Mouse (Mus musculus): ENCODE measurements around the gene Fry. TPM values are rescaled to one million over a fixed set of nuclear protein-coding genes. Genes with fewer than 3 reads are reported as not detected.

Gene Fry
- polyA plus RNA-seq, 1 experiment from 2014 or later = 22.4 TPM

DNA sequence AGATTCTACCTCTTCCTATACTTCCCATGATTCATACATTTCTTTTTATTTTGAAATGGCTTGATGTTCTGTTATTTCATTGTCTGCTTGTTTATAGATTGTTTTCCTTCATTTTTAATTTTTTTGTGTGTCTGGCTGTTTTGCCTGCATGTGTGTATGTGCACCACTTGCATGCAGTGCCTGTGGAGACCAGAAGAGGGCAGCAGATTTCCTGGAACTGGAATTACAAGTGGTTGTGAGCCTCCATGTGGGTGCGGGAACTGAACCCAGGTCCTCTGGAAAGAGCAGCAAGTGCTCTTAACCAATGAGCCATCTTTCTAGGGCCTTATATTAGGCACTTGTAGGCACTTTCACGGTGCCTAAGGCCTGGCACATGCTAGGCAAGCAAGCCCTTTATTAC, 314.5 kb downstream of the Fry start:
- Histone ChIP-seq H3K4me3 (ENCODE audit: low read depth, low read length) (no peak overlapping the region), H3K27ac (ENCODE audit: low read depth, low read length) (no peak overlapping the region), H3K27me3 (ENCODE audit: control insufficient read depth, insufficient read depth, low read length) (no peaks in the 10 kb centered on the region), H3K4me1 (replicated peaks; ENCODE audit: control insufficient read depth, insufficient read depth, low read length) (no peaks in the 10 kb centered on the region), H3K9ac (ENCODE audit: low read depth, low read length) (no peak overlapping the region), H3K9me3 (ENCODE audit: control insufficient read depth, low read length) (no peaks in the 10 kb centered on the region), H3K36me3 (ENCODE audit: control insufficient read depth, insufficient read depth, low read length) (no peaks in the 10 kb centered on the region), H3K4me2 (replicated peaks; ENCODE audit: low read depth, low read length) (no peak overlapping the region)
- WGBS = 98% methylated on average over 2 of the region's 2 CpGs
- no peak for ATAC-seq (ENCODE audit: low FRiP score)
- DNase-seq (ENCODE audit: low spot score) = no peak

DNA sequence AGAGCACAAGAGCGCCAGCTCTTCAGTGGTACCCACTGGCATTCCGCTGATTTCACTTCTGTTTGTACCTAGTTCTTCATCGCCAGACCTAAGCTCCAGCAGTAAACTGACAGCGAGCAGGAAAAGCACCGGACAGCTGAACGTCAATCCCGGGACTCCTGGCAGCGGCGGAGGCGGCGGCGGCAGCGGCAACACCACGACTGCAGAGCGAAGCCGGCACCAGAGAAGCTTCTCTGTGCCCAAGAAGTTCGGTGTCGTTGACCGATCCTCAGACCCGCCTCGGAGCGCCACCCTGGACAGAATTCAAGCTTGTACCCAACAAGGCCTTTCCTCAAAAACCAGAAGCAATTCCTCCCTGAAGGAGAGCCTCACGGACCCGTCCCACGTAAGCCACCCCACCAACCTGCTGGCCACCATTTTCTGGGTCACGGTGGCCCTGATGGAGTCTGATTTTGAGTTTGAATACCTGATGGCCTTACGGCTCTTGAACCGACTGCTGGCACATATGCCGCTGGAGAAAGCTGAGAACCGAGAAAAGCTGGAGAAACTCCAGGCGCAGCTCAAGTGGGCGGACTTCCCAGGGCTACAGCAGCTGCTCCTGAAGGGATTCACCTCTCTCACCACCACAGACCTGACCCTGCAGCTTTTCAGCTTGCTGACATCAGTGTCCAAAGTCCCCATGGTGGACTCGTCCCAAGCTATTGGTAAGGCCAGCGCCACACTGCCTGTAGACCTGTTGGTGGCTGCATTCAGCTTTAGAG, 318.4 kb downstream of the Fry start:
- peak overlapping the region; percentile 39 for H3K4me2 ChIP-seq (replicated peaks; ENCODE audit: low read depth, low read length)
- H3K9ac ChIP-seq (ENCODE audit: low read depth, low read length) = 0 out of 2 replicates have a peak overlapping the region, but pooled peaks have one; percentile 4
- H3K27me3 ChIP-seq (ENCODE audit: control insufficient read depth, insufficient read depth, low read length) = no peaks in the 10 kb centered on the region
- peak overlapping the region; percentile 14; the same call in 1 of the 2 replicates for H3K4me3 ChIP-seq (ENCODE audit: low read depth, low read length)
- H3K4me1 ChIP-seq (replicated peaks; ENCODE audit: control insufficient read depth, insufficient read depth, low read length) = no peaks in the 10 kb centered on the region
- ATAC-seq (ENCODE audit: low FRiP score) = no peak
- peak; percentile 28 for DNase-seq (ENCODE audit: low spot score)
- WGBS = 27% methylated on average over 34 of the region's 34 CpGs
- no peaks in the 10 kb centered on the region for H3K9me3 ChIP-seq (ENCODE audit: control insufficient read depth, low read length)
- H3K36me3 ChIP-seq (ENCODE audit: control insufficient read depth, insufficient read depth, low read length) = no peaks in the 10 kb centered on the region
- H3K27ac ChIP-seq (ENCODE audit: low read depth, low read length) = no peak overlapping the region

DNA sequence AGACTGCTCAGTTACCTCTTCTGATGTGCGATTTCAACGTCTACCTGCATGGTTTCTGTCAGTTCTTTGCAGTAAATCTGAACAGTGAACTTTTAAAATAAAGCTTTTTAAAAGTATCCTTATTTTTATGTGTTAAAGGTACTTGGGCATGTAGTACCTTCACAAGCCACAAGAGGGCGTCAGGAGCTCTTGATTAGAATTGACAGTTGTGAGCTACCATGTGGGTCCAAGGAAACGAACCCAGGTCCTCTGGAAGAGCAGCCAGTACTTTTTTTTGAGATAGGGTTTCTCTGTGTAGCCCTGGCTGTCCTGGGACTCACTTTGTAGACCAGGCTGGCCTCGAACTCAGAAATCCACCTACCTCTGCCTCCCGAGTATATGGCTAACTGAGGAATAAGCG, 323.2 kb downstream of the Fry start:
- Histone ChIP-seq H3K27me3 (ENCODE audit: control insufficient read depth, insufficient read depth, low read length) (no peaks in the 10 kb centered on the region), H3K27ac (ENCODE audit: low read depth, low read length) (no peak overlapping the region), H3K36me3 (ENCODE audit: control insufficient read depth, insufficient read depth, low read length) (no peaks in the 10 kb centered on the region), H3K4me3 (ENCODE audit: low read depth, low read length) (no peak overlapping the region), H3K9ac (ENCODE audit: low read depth, low read length) (no peak overlapping the region), H3K4me2 (replicated peaks; ENCODE audit: low read depth, low read length) (no peak overlapping the region), H3K4me1 (replicated peaks; ENCODE audit: control insufficient read depth, insufficient read depth, low read length) (no peaks in the 10 kb centered on the region), H3K9me3 (ENCODE audit: control insufficient read depth, low read length) (no peaks in the 10 kb centered on the region)
- ATAC-seq (ENCODE audit: low FRiP score) (no peak), DNase-seq (ENCODE audit: low spot score) (peak; percentile 77)
- 35% methylated on average over 7 of the region's 7 CpGs for WGBS

DNA sequence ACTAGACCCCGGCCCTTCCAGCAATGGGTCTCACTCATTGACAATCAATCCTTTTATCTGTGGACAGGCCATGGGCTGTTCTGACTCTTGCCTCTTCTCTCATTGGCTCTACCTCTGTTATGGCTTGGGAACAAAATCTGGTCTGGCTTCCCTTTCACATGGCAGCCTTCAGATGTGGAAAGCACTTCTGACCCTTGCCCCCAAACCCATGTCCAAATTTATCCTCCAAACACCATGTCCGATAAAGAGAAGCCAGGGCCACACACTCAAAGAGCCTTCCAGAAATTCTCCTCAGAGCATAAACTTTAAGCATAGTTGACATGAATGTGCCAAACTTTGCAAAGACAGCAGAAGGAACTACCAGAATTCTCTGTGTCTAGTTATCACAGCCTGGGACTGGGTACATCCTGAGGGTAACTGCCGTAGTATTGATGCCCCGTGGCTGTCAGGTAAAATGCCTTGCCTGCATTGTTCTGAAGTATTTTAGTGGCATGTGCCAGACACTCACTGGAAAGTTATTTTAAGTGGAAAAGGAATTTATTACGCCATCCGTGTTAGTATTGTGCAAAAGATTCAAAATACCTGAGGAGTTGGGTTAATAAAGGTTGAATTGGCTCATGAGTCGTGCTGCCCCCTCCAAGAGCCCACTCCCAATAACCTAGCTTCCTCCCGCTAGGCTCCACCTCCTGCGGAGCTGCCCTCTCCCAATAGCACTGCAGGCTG, 333.0 kb downstream of the Fry start:
- 0 out of 2 replicates have a peak, but pooled peaks cover 2% of the 10 kb centered on the region for H3K36me3 ChIP-seq (ENCODE audit: control insufficient read depth, insufficient read depth, low read length)
- 85% methylated on average over 9 of the region's 9 CpGs for WGBS

DNA sequence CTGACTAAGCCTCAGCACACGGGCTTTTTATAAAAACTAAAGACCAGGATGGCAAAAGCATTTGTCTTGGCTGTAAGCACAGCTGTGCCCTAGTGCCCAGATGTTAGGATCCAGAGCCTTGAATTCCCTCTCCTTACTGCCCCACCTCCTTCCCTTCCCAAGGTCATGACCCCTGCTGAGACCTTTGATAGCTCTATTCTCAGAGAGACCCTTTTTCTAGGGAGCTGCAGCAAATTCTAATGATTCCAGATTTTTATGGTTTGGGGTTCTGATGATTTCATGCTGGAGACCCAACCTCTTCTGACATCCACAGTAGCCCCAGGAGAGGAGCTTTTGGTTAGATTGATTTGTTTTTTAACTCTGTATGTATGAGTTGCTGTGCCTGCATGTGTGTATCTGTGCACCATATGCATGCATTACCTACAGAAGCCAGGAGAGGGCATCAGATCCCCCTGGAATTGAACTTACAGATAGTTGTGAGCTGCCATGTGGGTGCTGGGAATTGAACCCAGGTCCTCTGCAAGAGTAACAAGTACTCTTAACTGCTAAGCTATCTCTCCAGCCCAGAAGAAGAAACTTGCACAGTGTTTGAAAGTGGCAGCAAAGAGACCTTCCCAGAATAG, 333.7 kb downstream of the Fry start:
- 27% methylated on average over 1 of the region's 1 CpGs for WGBS

More for the DNA sequence above, 333.0 kb downstream of the Fry start:
- H3K4me2 ChIP-seq (replicated peaks; ENCODE audit: low read depth, low read length) = no peak overlapping the region
- ATAC-seq (ENCODE audit: low FRiP score) = no peak
- H3K9ac ChIP-seq (ENCODE audit: low read depth, low read length) = no peak overlapping the region
- DNase-seq (ENCODE audit: low spot score) = no peak
- no peak overlapping the region for H3K27ac ChIP-seq (ENCODE audit: low read depth, low read length)
- H3K4me1 ChIP-seq (replicated peaks; ENCODE audit: control insufficient read depth, insufficient read depth, low read length) = no peaks in the 10 kb centered on the region
- no peaks in the 10 kb centered on the region for H3K9me3 ChIP-seq (ENCODE audit: control insufficient read depth, low read length)
- H3K4me3 ChIP-seq (ENCODE audit: low read depth, low read length) = no peak overlapping the region
- no peaks in the 10 kb centered on the region for H3K27me3 ChIP-seq (ENCODE audit: control insufficient read depth, insufficient read depth, low read length)

DNA sequence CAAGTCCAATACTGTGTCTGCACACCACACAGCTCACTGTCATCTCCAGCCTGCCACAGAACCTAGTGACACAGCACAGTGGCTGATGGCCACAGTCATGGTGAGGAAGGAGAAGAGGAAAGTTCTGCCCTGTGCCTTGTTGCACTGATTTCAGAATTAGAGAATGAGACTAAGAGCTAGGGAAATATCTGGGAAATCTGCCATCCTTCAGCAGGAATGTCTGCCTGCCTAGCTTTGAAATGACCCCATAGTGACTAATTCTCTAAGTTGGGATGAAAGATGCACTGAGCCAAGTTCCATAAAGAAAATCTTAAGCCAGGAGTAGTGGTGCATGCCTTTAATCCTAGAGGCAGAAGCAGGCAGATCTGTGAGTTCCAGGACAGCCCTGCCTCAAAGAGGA, 334.2 kb downstream of the Fry start:
- Histone ChIP-seq H3K9me3 (ENCODE audit: control insufficient read depth, low read length) (no peaks in the 10 kb centered on the region), H3K27ac (ENCODE audit: low read depth, low read length) (no peak overlapping the region), H3K9ac (ENCODE audit: low read depth, low read length) (no peak overlapping the region), H3K36me3 (ENCODE audit: control insufficient read depth, insufficient read depth, low read length) (0 out of 2 replicates have a peak, but pooled peaks cover 2% of the 10 kb centered on the region), H3K4me1 (replicated peaks; ENCODE audit: control insufficient read depth, insufficient read depth, low read length) (no peaks in the 10 kb centered on the region), H3K27me3 (ENCODE audit: control insufficient read depth, insufficient read depth, low read length) (no peaks in the 10 kb centered on the region), H3K4me2 (replicated peaks; ENCODE audit: low read depth, low read length) (no peak overlapping the region), H3K4me3 (ENCODE audit: low read depth, low read length) (no peak overlapping the region)
- DNase-seq (ENCODE audit: low spot score) = no peak
- no peak for ATAC-seq (ENCODE audit: low FRiP score)

More for the DNA sequence above, 333.7 kb downstream of the Fry start:
- H3K4me2 ChIP-seq (replicated peaks; ENCODE audit: low read depth, low read length) = no peak overlapping the region
- H3K9ac ChIP-seq (ENCODE audit: low read depth, low read length) = no peak overlapping the region
- H3K9me3 ChIP-seq (ENCODE audit: control insufficient read depth, low read length) = no peaks in the 10 kb centered on the region
- no peak overlapping the region for H3K4me3 ChIP-seq (ENCODE audit: low read depth, low read length)
- H3K27me3 ChIP-seq (ENCODE audit: control insufficient read depth, insufficient read depth, low read length) = no peaks in the 10 kb centered on the region
- H3K4me1 ChIP-seq (replicated peaks; ENCODE audit: control insufficient read depth, insufficient read depth, low read length) = no peaks in the 10 kb centered on the region
- no peak for DNase-seq (ENCODE audit: low spot score)
- ATAC-seq (ENCODE audit: low FRiP score) = no peak
- H3K36me3 ChIP-seq (ENCODE audit: control insufficient read depth, insufficient read depth, low read length) = 0 out of 2 replicates have a peak, but pooled peaks cover 2% of the 10 kb centered on the region
- H3K27ac ChIP-seq (ENCODE audit: low read depth, low read length) = no peak overlapping the region

DNA sequence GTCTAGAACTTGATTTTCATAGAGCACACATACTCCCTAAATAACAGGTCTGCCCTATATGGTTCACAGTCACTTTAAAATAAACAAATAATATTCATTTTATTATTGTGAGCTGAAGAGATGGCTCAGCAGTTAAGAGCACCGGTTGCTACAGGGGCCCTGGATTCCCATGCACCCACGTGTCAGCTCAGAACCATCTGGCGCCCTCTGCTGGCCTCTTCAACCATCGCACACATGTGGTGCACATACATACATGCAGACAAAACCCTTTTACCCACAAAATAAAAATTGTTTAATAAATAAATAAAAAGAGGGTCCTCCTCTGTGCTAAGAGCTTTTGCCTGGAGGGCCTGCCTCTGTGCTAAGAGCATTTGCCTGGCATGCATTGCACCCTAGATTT, 335.0 kb downstream of the Fry start:
- DNase-seq (ENCODE audit: low spot score) (no peak), ATAC-seq (ENCODE audit: low FRiP score) (no peak)
- no peak overlapping the region for H3K27ac ChIP-seq (ENCODE audit: low read depth, low read length)
- no peak overlapping the region for H3K9ac ChIP-seq (ENCODE audit: low read depth, low read length)
- no peak overlapping the region for H3K4me2 ChIP-seq (replicated peaks; ENCODE audit: low read depth, low read length)
- no peaks in the 10 kb centered on the region for H3K9me3 ChIP-seq (ENCODE audit: control insufficient read depth, low read length)
- no peak overlapping the region for H3K4me3 ChIP-seq (ENCODE audit: low read depth, low read length)
- no peaks in the 10 kb centered on the region for H3K4me1 ChIP-seq (replicated peaks; ENCODE audit: control insufficient read depth, insufficient read depth, low read length)
- H3K36me3 ChIP-seq (ENCODE audit: control insufficient read depth, insufficient read depth, low read length) = 0 out of 2 replicates have a peak, but pooled peaks cover 2% of the 10 kb centered on the region
- no peaks in the 10 kb centered on the region for H3K27me3 ChIP-seq (ENCODE audit: control insufficient read depth, insufficient read depth, low read length)
- 80% methylated on average over 4 of the region's 4 CpGs for WGBS

DNA sequence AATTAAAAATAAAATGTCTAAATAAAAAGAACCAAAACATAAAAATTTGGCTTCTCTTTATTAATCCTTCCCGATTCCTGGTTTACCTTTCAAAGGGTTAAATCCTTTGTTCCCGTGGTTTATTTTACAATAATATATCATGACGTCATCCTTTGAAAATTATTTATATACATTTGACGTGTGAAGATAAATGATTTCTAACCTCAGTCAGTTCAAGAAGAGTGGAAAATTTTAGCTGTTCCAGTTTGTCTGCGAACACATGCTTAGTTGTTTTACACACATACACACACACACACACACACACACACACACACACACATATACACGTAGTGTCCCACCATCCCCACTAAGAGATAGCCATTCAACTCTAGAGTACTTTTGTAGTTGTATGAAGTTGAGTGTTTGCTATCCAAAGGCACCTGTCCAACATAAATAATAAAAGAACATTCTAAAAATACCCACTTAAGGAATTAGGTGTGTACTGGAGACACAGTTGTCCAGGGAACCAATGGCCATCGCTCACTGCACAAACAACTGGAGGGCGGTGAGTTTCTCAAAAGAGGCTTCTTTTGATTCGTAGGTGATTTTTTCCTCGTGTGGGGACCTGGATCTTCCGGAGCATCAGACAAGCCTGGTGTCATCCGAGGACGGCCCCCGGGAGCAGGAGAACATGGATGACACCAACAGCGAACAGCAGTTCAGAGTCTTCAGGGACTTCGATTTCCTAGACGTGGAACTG, 338.9 kb downstream of the Fry start:
- H3K4me2 ChIP-seq (replicated peaks; ENCODE audit: low read depth, low read length) = no peak overlapping the region
- H3K27me3 ChIP-seq (ENCODE audit: control insufficient read depth, insufficient read depth, low read length) = no peaks in the 10 kb centered on the region
- no peak overlapping the region for H3K4me3 ChIP-seq (ENCODE audit: low read depth, low read length)
- H3K9ac ChIP-seq (ENCODE audit: low read depth, low read length) = no peak overlapping the region
- no peaks in the 10 kb centered on the region for H3K9me3 ChIP-seq (ENCODE audit: control insufficient read depth, low read length)
- no peak overlapping the region for H3K27ac ChIP-seq (ENCODE audit: low read depth, low read length)
- H3K4me1 ChIP-seq (replicated peaks; ENCODE audit: control insufficient read depth, insufficient read depth, low read length) = no peaks in the 10 kb centered on the region
- ATAC-seq (ENCODE audit: low FRiP score) (no peak), DNase-seq (ENCODE audit: low spot score) (no peak)
- no peaks in the 10 kb centered on the region for H3K36me3 ChIP-seq (ENCODE audit: control insufficient read depth, insufficient read depth, low read length)
- 91% methylated on average over 17 of the region's 17 CpGs for WGBS
